Mouse (Mus musculus) ES-Bruce4 (cell line): Measurements from ENCODE around the gene Raf1. TPM values are rescaled to one million over a fixed set of nuclear protein-coding genes. Genes with fewer than 3 reads are reported as not detected.

ENCODE experiments used
- H3K27ac ChIP-seq: 2 replicates; pipeline ENCODE4 v1.5.1; 2012; ENCODE audit warnings: low read length, inconsistent platforms; ENCODE audit not compliant: insufficient read depth
- H3K27me3 ChIP-seq: 2 replicates; pipeline ENCODE4 v1.6.1; 2012; ENCODE audit warnings: mild to moderate bottlenecking, low read length, inconsistent platforms; ENCODE audit not compliant: control insufficient read depth, poor library complexity, insufficient read depth, severe bottlenecking
- H3K36me3 ChIP-seq: 2 replicates; pipeline ENCODE4 v1.6.1; 2012; ENCODE audit warnings: inconsistent platforms, mild to moderate bottlenecking, low read length, moderate library complexity; ENCODE audit not compliant: control insufficient read depth, poor library complexity, insufficient read depth, severe bottlenecking
- H3K4me1 ChIP-seq: one replicate; pipeline ENCODE4 v1.8.1; 2011; ENCODE audit warnings: low read length; ENCODE audit not compliant: control insufficient read depth, insufficient read depth
- H3K4me3 ChIP-seq: 2 replicates; pipeline ENCODE4 v1.5.1; 2011; ENCODE audit warnings: low read depth, mild to moderate bottlenecking, low read length
- H3K9ac ChIP-seq: 2 replicates; pipeline ENCODE4 v1.6.1; 2012; ENCODE audit warnings: low read depth, mild to moderate bottlenecking, inconsistent platforms; ENCODE audit not compliant: poor library complexity, severe bottlenecking
- H3K9me3 ChIP-seq: replicated peaks from 2 replicates; pipeline ENCODE4 v1.6.1; 2012; ENCODE audit warnings: mild to moderate bottlenecking, low read length, inconsistent platforms; ENCODE audit not compliant: control insufficient read depth, poor library complexity, insufficient read depth, severe bottlenecking
- CTCF ChIP-seq: IDR thresholded peaks from one replicate; pipeline ENCODE4 v1.8.1; 2011; ENCODE audit warnings: low read depth, low read length
- EP300 ChIP-seq: IDR thresholded peaks from 2 replicates; pipeline ENCODE4 v1.6.1; 2011; ENCODE audit warnings: low read depth, low read length; ENCODE audit not compliant: insufficient read depth
- POLR2A ChIP-seq: IDR thresholded peaks from one replicate; pipeline ENCODE4 v1.8.1; 2011; ENCODE audit warnings: low read length; ENCODE audit not compliant: insufficient read depth
- polyA plus RNA-seq: library from polyadenylated mRNA; stranded (reverse); fragments of >200 nt; gene quantifications from 2 replicates; pipeline ENCODE4 v1.2.4, GENCODE M21; 2011; ENCODE audit warnings: low read depth; ENCODE audit not compliant: missing spikeins, insufficient read depth, insufficient read length

Gene Raf1
- polyA plus RNA-seq, 1 experiment: 81.1 TPM

GRCm38 (mm10) chr6:115601322-115601714, 75.1 kb downstream of the Raf1 start:
- no peak overlapping the region for H3K9ac ChIP-seq
- no peak overlapping the region for H3K4me3 ChIP-seq
- H3K9me3 ChIP-seq: no peaks in the 10 kb centered on the region
- no peak overlapping the region for H3K27ac ChIP-seq
- H3K4me1 ChIP-seq: no peaks in the 10 kb centered on the region
- H3K36me3 ChIP-seq: no peaks in the 10 kb centered on the region
- no peaks in the 10 kb centered on the region for H3K27me3 ChIP-seq
- TF ChIP-seq POLR2A: no peak

DNA sequence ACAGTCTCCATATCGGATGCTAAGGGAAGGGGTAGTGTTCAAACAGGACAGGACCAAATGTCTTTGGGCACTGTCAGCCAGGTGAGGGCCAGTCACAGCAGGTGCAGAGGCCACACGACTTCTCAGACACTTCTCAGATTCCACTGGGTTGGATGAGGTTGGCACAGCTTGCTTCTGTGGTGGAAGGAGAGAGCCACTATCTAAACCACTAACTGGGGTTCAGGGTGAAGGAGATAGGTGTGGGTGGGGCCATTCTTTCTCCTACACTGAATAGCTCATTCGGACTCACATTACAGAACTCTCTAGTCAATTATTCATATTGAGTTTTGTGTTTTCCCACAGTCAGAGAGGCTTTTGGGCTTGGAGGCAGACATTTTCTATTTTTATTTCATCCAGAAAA, 80.8 kb downstream of the Raf1 start:
- TF ChIP-seq POLR2A: no peak
- TF ChIP-seq EP300: no peak
- TF ChIP-seq CTCF: no peak

GRCm38 (mm10) chr6:115594463-115594862, 82.0 kb downstream of the Raf1 start:
- no peaks in the 10 kb centered on the region for H3K4me1 ChIP-seq
- no peak for TF ChIP-seq EP300
- no peak for TF ChIP-seq POLR2A
- no peak for TF ChIP-seq CTCF
- no peak overlapping the region for H3K4me3 ChIP-seq
- H3K9me3 ChIP-seq: no peaks in the 10 kb centered on the region
- H3K27me3 ChIP-seq: no peaks in the 10 kb centered on the region
- H3K9ac ChIP-seq: no peak overlapping the region
- H3K36me3 ChIP-seq: no peaks in the 10 kb centered on the region
- H3K27ac ChIP-seq: no peak overlapping the region

More for the DNA sequence above, 80.8 kb downstream of the Raf1 start:
- Histone ChIP-seq H3K4me3 (no peak overlapping the region), H3K9ac (no peak overlapping the region), H3K9me3 (no peaks in the 10 kb centered on the region), H3K27me3 (no peaks in the 10 kb centered on the region), H3K27ac (no peak overlapping the region), H3K4me1 (no peaks in the 10 kb centered on the region), H3K36me3 (no peaks in the 10 kb centered on the region)

DNA sequence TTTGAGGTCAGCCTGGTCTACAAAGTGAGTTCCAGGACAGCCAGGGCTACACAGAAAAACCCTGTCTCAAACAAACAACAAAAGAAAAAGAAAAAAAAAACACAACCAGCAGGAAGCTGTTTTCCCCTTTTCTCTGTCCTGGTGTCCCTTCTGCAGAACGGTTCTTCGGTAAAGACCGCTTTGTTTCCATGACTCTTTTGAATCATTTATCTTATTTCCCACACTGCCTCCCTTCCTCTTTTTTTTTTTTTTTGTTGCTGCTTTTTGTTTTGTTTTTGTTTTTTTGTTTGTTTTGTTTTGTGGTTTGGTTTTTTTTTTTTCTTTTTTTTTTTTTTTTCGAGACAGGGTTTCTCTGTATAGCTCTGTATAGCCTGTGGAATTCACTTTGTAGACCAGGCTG, 83.2 kb downstream of the Raf1 start:
- TF ChIP-seq EP300 (no peak), POLR2A (no peak), CTCF (no peak)
- no peak overlapping the region for H3K9ac ChIP-seq
- H3K36me3 ChIP-seq: no peaks in the 10 kb centered on the region
- H3K4me1 ChIP-seq: no peaks in the 10 kb centered on the region
- no peaks in the 10 kb centered on the region for H3K27me3 ChIP-seq
- no peak overlapping the region for H3K27ac ChIP-seq
- no peaks in the 10 kb centered on the region for H3K9me3 ChIP-seq
- H3K4me3 ChIP-seq: no peak overlapping the region

- no peak within 1 kb of the TSS for H3K27ac ChIP-seq
- no peak within 1 kb of the TSS for H3K9ac ChIP-seq
- no peaks in the 10 kb centered on the region for H3K27me3 ChIP-seq
- H3K9me3 ChIP-seq: no peaks in the 10 kb centered on the region
- no peak within 1 kb of the TSS for H3K4me3 ChIP-seq
- TF ChIP-seq EP300 (no peak), CTCF (no peak), POLR2A (no peak)
- no peaks in the 10 kb centered on the region for H3K4me1 ChIP-seq
- H3K36me3 ChIP-seq: no peaks in the 10 kb centered on the region
These were observed 84.0 kb downstream of the Raf1 start, which contains the start of gene Mkrn2os for GRCm38 (mm10) chr6:115592458-115592857. TSS of gene Mkrn2os (minus strand) at chr6:115592576.

GRCm38 (mm10) chr6:115591692-115592359, 84.6 kb downstream of the Raf1 start:
- Histone ChIP-seq H3K4me1 (no peaks in the 10 kb centered on the region), H3K9me3 (no peaks in the 10 kb centered on the region), H3K4me3 (no peak overlapping the region), H3K9ac (no peak overlapping the region), H3K36me3 (no peaks in the 10 kb centered on the region), H3K27ac (no peak overlapping the region), H3K27me3 (no peaks in the 10 kb centered on the region)
- TF ChIP-seq CTCF (no peak), EP300 (no peak), POLR2A (no peak)

DNA sequence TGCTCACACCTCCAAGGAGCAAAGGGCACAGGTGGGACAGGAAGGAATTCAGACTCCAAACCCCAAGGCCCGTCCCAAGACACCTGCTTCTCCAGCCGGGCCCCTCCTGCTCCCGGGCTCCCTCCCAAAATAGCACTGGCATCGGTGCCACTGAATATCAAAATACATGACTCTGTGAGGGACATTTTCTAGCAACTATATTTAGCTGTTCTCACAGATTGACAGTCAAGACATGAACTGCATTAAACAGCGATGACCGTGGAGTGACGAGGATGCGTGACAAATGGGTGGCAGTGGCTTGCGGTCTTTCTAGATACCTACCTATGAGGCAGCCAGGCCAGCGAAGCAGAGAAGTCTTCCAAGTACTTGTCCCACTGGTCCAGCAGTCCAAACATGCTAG, 90.1 kb downstream of the Raf1 start:
- Histone ChIP-seq H3K4me3 (no peak overlapping the region), H3K27me3 (no peaks in the 10 kb centered on the region), H3K9me3 (no peaks in the 10 kb centered on the region), H3K27ac (no peak overlapping the region), H3K4me1 (no peaks in the 10 kb centered on the region), H3K9ac (no peak overlapping the region), H3K36me3 (no peaks in the 10 kb centered on the region)
- TF ChIP-seq CTCF: no peak
- TF ChIP-seq EP300: no peak
- no peak for TF ChIP-seq POLR2A
